In the genomic region with DNA sequence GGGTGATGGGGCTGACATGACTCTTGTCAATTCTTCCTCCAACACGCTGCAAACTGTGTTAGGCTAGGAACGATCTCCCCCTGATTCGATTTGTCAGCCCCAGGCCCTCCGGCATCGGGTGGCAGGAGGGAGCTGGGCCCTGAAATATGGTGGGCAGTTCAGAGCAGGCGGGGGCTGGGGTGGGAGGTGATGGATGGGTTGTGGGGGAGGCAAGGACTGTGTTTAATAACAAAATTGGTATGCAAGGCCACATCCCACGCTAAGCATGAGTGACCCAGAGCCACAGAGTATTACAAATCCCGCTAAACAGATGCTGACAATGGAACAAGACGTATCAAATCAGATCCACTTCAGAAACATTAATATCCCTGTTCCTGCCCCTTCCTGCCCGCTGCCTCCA, we compare ENCODE assay signal across 28 mouse cellular contexts. TPM values are rescaled to one million over a fixed set of nuclear protein-coding genes. Genes with fewer than 3 reads are reported as not detected.
A peak's percentile ranks its signal among the peaks of the same experiment; 100 is the strongest.
DNase-seq lines count a peak whose midpoint lies in the region; ATAC-seq and TF ChIP-seq lines count a peak whose summit lies in the region.
"Had no signal": no experiment of that assay in that cellular context is flagged by ENCODE, and none has a peak within 500 bp of the region (broad histone marks: within the 10 kb centered on the region; RNA-seq: fewer than 3 reads in every experiment).

No protein-coding gene starts in this region.

- H3K4me2 ChIP-seq in hindbrain, embryonic 11.5 days (replicated peaks; ENCODE audit: low read depth, low read length), result no peak overlapping the region
- H3K4me2 ChIP-seq in hindbrain, embryonic 14.5 days (replicated peaks), result no peak overlapping the region
- no peak overlapping the region for H3K4me2 ChIP-seq in kidney, postnatal 0 days (ENCODE audit: low read length)
- H3K4me2 ChIP-seq in midbrain, embryonic 12.5 days (replicated peaks), result no peak overlapping the region
- no peak overlapping the region for H3K4me2 ChIP-seq in midbrain, embryonic 15.5 days
- no peak overlapping the region for H3K4me2 ChIP-seq in neural tube, embryonic 12.5 days (replicated peaks)
- H3K4me2 ChIP-seq: embryonic facial prominence, embryonic 13.5 days; forebrain, embryonic 12.5 days; forebrain, embryonic 15.5 days; heart, embryonic 12.5 days; heart, embryonic 15.5 days; hindbrain, embryonic 15.5 days had no signal

- H3K4me3 ChIP-seq in hindbrain, embryonic 11.5 days (ENCODE audit: low read depth, low read length), result no peak overlapping the region
- H3K4me3 ChIP-seq in hindbrain, embryonic 14.5 days (replicated peaks; ENCODE audit: low read length), result no peak overlapping the region
- H3K4me3 ChIP-seq in kidney, postnatal 0 days (replicated peaks; ENCODE audit: low read depth, low read length), result no peak overlapping the region
- H3K4me3 ChIP-seq in midbrain, embryonic 12.5 days, result no peak overlapping the region
- no peak overlapping the region for H3K4me3 ChIP-seq in midbrain, embryonic 15.5 days
- no peak overlapping the region for H3K4me3 ChIP-seq in neural tube, embryonic 12.5 days
- H3K4me3 ChIP-seq: embryonic facial prominence, embryonic 10.5 days; embryonic facial prominence, embryonic 13.5 days; erythroblast, embryonic 14.5 days; forebrain, embryonic 12.5 days; forebrain, embryonic 15.5 days; heart, embryonic 12.5 days; heart, embryonic 15.5 days; hindbrain, embryonic 15.5 days had no signal

- no peak for TF ChIP-seq CTCF in kidney, postnatal 0 days (IDR thresholded peaks at IDR 0.05; ENCODE audit: low read depth)

- H3K9me3 ChIP-seq in hindbrain, embryonic 11.5 days (ENCODE audit: control insufficient read depth, low read length), result no peaks in the 10 kb centered on the region
- no peaks in the 10 kb centered on the region for H3K9me3 ChIP-seq in hindbrain, embryonic 14.5 days (ENCODE audit: control insufficient read depth, low read length)
- no peaks in the 10 kb centered on the region for H3K9me3 ChIP-seq in kidney, postnatal 0 days (replicated peaks; ENCODE audit: low read length)
- no peaks in the 10 kb centered on the region for H3K9me3 ChIP-seq in midbrain, embryonic 12.5 days
- H3K9me3 ChIP-seq in midbrain, embryonic 15.5 days, result no peaks in the 10 kb centered on the region
- H3K9me3 ChIP-seq in neural tube, embryonic 12.5 days, result no peaks in the 10 kb centered on the region
- H3K9me3 ChIP-seq: embryonic facial prominence, embryonic 10.5 days; embryonic facial prominence, embryonic 13.5 days; forebrain, embryonic 12.5 days; forebrain, embryonic 15.5 days; heart, embryonic 12.5 days; heart, embryonic 15.5 days; hindbrain, embryonic 15.5 days had no signal

- peak overlapping the region; percentile 47; the same call in 1 of the 2 replicates for H3K27ac ChIP-seq in hindbrain, embryonic 11.5 days (ENCODE audit: low read depth, low read length)
- no peak overlapping the region for H3K27ac ChIP-seq in hindbrain, embryonic 14.5 days
- H3K27ac ChIP-seq in kidney, postnatal 0 days, result no peak overlapping the region
- 0 out of 2 replicates have a peak overlapping the region, but pooled peaks have one; percentile 20 for H3K27ac ChIP-seq in midbrain, embryonic 12.5 days (replicated peaks)
- H3K27ac ChIP-seq in midbrain, embryonic 15.5 days, result no peak overlapping the region
- H3K27ac ChIP-seq in neural tube, embryonic 12.5 days, result no peak overlapping the region
- H3K27ac ChIP-seq: embryonic facial prominence, embryonic 10.5 days; embryonic facial prominence, embryonic 13.5 days; forebrain, embryonic 12.5 days; forebrain, embryonic 15.5 days; heart, embryonic 15.5 days; hindbrain, embryonic 15.5 days had no signal

- ATAC-seq in hindbrain, embryonic 11.5 days (ENCODE audit: low FRiP score), result peak; percentile 59; the same call in 1 of the 2 replicates
- ATAC-seq in hindbrain, embryonic 14.5 days (ENCODE audit: low FRiP score), result no peak
- peak; percentile 26; the same call in 1 of the 2 replicates for ATAC-seq in kidney, postnatal 0 days (replicated peaks; ENCODE audit: low FRiP score, low read depth)
- no peak for ATAC-seq in midbrain, embryonic 12.5 days (ENCODE audit: low FRiP score, low read depth)
- no peak for ATAC-seq in midbrain, embryonic 15.5 days (replicated peaks)
- ATAC-seq in neural tube, embryonic 12.5 days (ENCODE audit: low FRiP score, low read depth), result 0 out of 2 replicates have a peak, but pooled peaks have one; percentile 15
- ATAC-seq: activated CD4-positive, CD25-positive, alpha-beta regulatory T cell, adult 4 months; forebrain, embryonic 15.5 days had no signal

- peaks cover 32% of the 10 kb centered on the region for H3K27me3 ChIP-seq in hindbrain, embryonic 11.5 days (ENCODE audit: control insufficient read depth, insufficient read depth, low read length)
- H3K27me3 ChIP-seq in hindbrain, embryonic 14.5 days (ENCODE audit: control insufficient read depth, insufficient read depth, low read length), result peaks cover 36% of the 10 kb centered on the region
- peaks cover 32% of the 10 kb centered on the region for H3K27me3 ChIP-seq in kidney, postnatal 0 days (ENCODE audit: insufficient read depth, low read length)
- peaks cover 90% of the 10 kb centered on the region for H3K27me3 ChIP-seq in midbrain, embryonic 12.5 days
- peaks cover 44% of the 10 kb centered on the region for H3K27me3 ChIP-seq in midbrain, embryonic 15.5 days (replicated peaks)
- peaks cover 48% of the 10 kb centered on the region for H3K27me3 ChIP-seq in neural tube, embryonic 12.5 days (replicated peaks)

- WGBS in hindbrain, embryonic 11.5 days, result 67% methylated on average over 10 of the region's 10 CpGs
- 51% methylated on average over 10 of the region's 10 CpGs for WGBS in hindbrain, embryonic 14.5 days
- 30% methylated on average over 10 of the region's 10 CpGs for WGBS in kidney, postnatal 0 days
- WGBS in midbrain, embryonic 12.5 days, result 71% methylated on average over 10 of the region's 10 CpGs
- 65% methylated on average over 10 of the region's 10 CpGs for WGBS in midbrain, embryonic 15.5 days
- 66% methylated on average over 10 of the region's 10 CpGs for WGBS in neural tube, embryonic 12.5 days

- DNase-seq in hindbrain, embryonic 11.5 days (ENCODE audit: low spot score), result no peak
- DNase-seq in hindbrain, embryonic 14.5 days (ENCODE audit: low spot score), result no peak
- no peak for DNase-seq in kidney, postnatal 0 days (ENCODE audit: low spot score)
- DNase-seq in kidney, adult 9 months, result no peak
- no peak for DNase-seq in neural tube, embryonic 10.5 days (ENCODE audit: extremely low spot score, low spot score)
- DNase-seq: adrenal gland, adult 8-10 months; adrenal gland, postnatal 25 days; cerebellum, adult 11-12 months; cerebellum, adult 8-10 months; cerebellum, postnatal 10 days; cerebellum, postnatal 36 days; embryo, embryonic 11 days; gastrocnemius, postnatal 25 days; heart, adult 18-20 months; heart, postnatal 10 days; heart, postnatal 36 days had no signal

- peaks cover 11% of the 10 kb centered on the region for H3K4me1 ChIP-seq in hindbrain, embryonic 11.5 days (replicated peaks; ENCODE audit: control insufficient read depth, insufficient read depth, low read length)
- H3K4me1 ChIP-seq in hindbrain, embryonic 14.5 days (replicated peaks; ENCODE audit: control insufficient read depth, insufficient read depth, low read length), result peaks cover 21% of the 10 kb centered on the region
- H3K4me1 ChIP-seq in kidney, postnatal 0 days (replicated peaks; ENCODE audit: insufficient read depth, low read length), result peaks cover 18% of the 10 kb centered on the region
- peaks cover 32% of the 10 kb centered on the region for H3K4me1 ChIP-seq in midbrain, embryonic 12.5 days
- peaks cover 25% of the 10 kb centered on the region for H3K4me1 ChIP-seq in midbrain, embryonic 15.5 days
- peaks cover 39% of the 10 kb centered on the region for H3K4me1 ChIP-seq in neural tube, embryonic 12.5 days

- H3K36me3 ChIP-seq in hindbrain, embryonic 11.5 days (ENCODE audit: control insufficient read depth, insufficient read depth, low read length), result no peaks in the 10 kb centered on the region
- H3K36me3 ChIP-seq in hindbrain, embryonic 14.5 days (replicated peaks; ENCODE audit: control insufficient read depth, insufficient read depth), result no peaks in the 10 kb centered on the region
- no peaks in the 10 kb centered on the region for H3K36me3 ChIP-seq in kidney, postnatal 0 days (ENCODE audit: insufficient read depth, low read length)
- no peaks in the 10 kb centered on the region for H3K36me3 ChIP-seq in midbrain, embryonic 12.5 days
- no peaks in the 10 kb centered on the region for H3K36me3 ChIP-seq in midbrain, embryonic 15.5 days (replicated peaks)
- H3K36me3 ChIP-seq in neural tube, embryonic 12.5 days, result no peaks in the 10 kb centered on the region
- H3K36me3 ChIP-seq: embryonic facial prominence, embryonic 10.5 days; embryonic facial prominence, embryonic 13.5 days; forebrain, embryonic 12.5 days; forebrain, embryonic 15.5 days; heart, embryonic 12.5 days; heart, embryonic 15.5 days; hindbrain, embryonic 15.5 days had no signal

- H3K9ac ChIP-seq in hindbrain, embryonic 11.5 days (ENCODE audit: low read depth, low read length), result no peak overlapping the region
- no peak overlapping the region for H3K9ac ChIP-seq in hindbrain, embryonic 14.5 days
- H3K9ac ChIP-seq in kidney, postnatal 0 days (ENCODE audit: low read depth, low read length), result 0 out of 2 replicates have a peak overlapping the region, but pooled peaks have one; percentile 13
- H3K9ac ChIP-seq in midbrain, embryonic 12.5 days (replicated peaks), result peak overlapping the region; percentile 20; the same call in 1 of the 2 replicates
- H3K9ac ChIP-seq in midbrain, embryonic 15.5 days, result no peak overlapping the region
- no peak overlapping the region for H3K9ac ChIP-seq in neural tube, embryonic 12.5 days
- H3K9ac ChIP-seq: embryonic facial prominence, embryonic 13.5 days; forebrain, embryonic 12.5 days; forebrain, embryonic 15.5 days; heart, embryonic 12.5 days; heart, embryonic 15.5 days; hindbrain, embryonic 15.5 days had no signal

RNA-seq across cellular contexts. Expression of gene Armh1, which starts 48.0 kb away (rescaled TPM):
- polyA plus RNA-seq in hindbrain, embryonic 11.5 days (2014; fragmentation: Nextera tagmentation; extraction: Ambion mirVana), result 0.53 TPM in 1 of 2 replicates, not detected in the other
- 1.2 and 1.3 TPM in 2 replicates for polyA plus RNA-seq in hindbrain, embryonic 14.5 days (2014; fragmentation: Nextera tagmentation; extraction: Ambion mirVana)
- 0.18 and 0.59 TPM in 2 replicates for polyA plus RNA-seq in kidney, postnatal 0 days (2015; fragmentation: Nextera tagmentation; extraction: Ambion mirVana)
- 0.32 and 0.47 TPM in 2 replicates for polyA plus RNA-seq in midbrain, embryonic 12.5 days (2016; fragmentation: Nextera tagmentation; extraction: Ambion mirVana)
- polyA plus RNA-seq in midbrain, embryonic 15.5 days (2015; fragmentation: Nextera tagmentation; extraction: Ambion mirVana), result 1.8 TPM in 2 replicates
- 0.28 and 0.85 TPM in 2 replicates for polyA plus RNA-seq in neural tube, embryonic 12.5 days (2016; fragmentation: Nextera tagmentation; extraction: Ambion mirVana)
- polyA plus RNA-seq: activated CD4-positive, CD25-positive, alpha-beta regulatory T cell, adult 4 months; erythroblast, embryonic 14.5 days had no signal

RNA-seq across cellular contexts. Expression of gene Tmem53, which starts 48.2 kb away (rescaled TPM):
- 11.4 and 13.1 TPM in 2 replicates for polyA plus RNA-seq in hindbrain, embryonic 11.5 days (2014; fragmentation: Nextera tagmentation; extraction: Ambion mirVana)
- polyA plus RNA-seq in hindbrain, embryonic 14.5 days (2014; fragmentation: Nextera tagmentation; extraction: Ambion mirVana), result 10.0 and 11.6 TPM in 2 replicates
- 34.4 and 40.5 TPM in 2 replicates for polyA plus RNA-seq in kidney, postnatal 0 days (2015; fragmentation: Nextera tagmentation; extraction: Ambion mirVana)
- 7.1 TPM in 2 replicates for polyA plus RNA-seq in midbrain, embryonic 12.5 days (2016; fragmentation: Nextera tagmentation; extraction: Ambion mirVana)
- polyA plus RNA-seq in midbrain, embryonic 15.5 days (2015; fragmentation: Nextera tagmentation; extraction: Ambion mirVana), result 9.6 and 11.1 TPM in 2 replicates
- polyA plus RNA-seq in neural tube, embryonic 12.5 days (2016; fragmentation: Nextera tagmentation; extraction: Ambion mirVana), result 7.0 and 8.0 TPM in 2 replicates

Comparison
In these comparisons a context has a peak if more than half of its experiments do, and no peak if none do; other contexts are left out.
1. ATAC-seq: peak in hindbrain, embryonic 11.5 days (single experiment), kidney, postnatal 0 days (single experiment) and neural tube, embryonic 12.5 days (single experiment); none in hindbrain, embryonic 14.5 days (single experiment), midbrain, embryonic 12.5 days (single experiment) and midbrain, embryonic 15.5 days (single experiment).
2. H3K27ac ChIP-seq: peak in hindbrain, embryonic 11.5 days (single experiment) and midbrain, embryonic 12.5 days (single experiment); none in hindbrain, embryonic 14.5 days (single experiment), kidney, postnatal 0 days (single experiment), midbrain, embryonic 15.5 days (single experiment) and neural tube, embryonic 12.5 days (single experiment).
3. H3K9ac ChIP-seq: peak in kidney, postnatal 0 days (single experiment) and midbrain, embryonic 12.5 days (single experiment); none in hindbrain, embryonic 11.5 days (single experiment), hindbrain, embryonic 14.5 days (single experiment), midbrain, embryonic 15.5 days (single experiment) and neural tube, embryonic 12.5 days (single experiment).